Mouse (Mus musculus) ES-CJ7 (cell line): ENCODE results near the gene Gabra3.

Experiments used
- DNase-seq: peaks from one replicate; pipeline ENCODE4 v3.0.0; 2011; ENCODE audit warnings: low read depth, low spot score

The Gabra3 gene

DNA sequence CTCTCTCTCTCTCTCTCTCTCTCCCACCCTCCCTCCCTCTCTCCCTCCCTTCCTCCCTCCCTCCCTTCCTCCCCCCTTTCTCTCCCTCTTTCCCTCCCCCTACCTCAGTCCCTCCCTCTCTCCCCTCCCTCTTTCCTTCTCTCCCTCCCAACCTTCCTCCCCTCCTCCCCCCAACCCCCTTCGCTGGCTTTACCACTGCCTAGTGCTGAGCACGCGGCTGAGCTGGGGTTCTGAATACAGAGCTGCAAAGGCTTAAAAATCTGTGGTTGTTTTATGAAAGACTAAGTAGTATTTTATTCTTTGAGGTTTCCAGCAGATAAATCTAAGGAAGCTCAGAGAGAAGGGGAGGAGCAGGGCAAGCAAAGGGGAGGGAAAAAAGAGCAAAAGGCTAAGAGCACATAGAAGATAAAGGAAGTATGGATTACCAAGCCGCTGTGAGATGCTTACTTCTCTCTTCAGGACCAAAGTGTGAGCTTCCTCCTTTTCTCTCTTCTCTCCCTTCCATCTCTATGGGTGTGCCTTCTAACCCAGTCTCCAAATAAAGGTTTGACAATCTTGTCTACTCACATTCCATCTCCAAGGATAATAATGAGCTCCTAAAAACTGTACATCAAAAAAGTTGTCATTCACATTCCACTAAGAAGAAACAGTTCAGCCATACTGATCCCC is at the start of gene Gabra3:
Gene Gabra3 (minus strand): TSS at position 619 of the 669 bp plus-strand sequence.
- no peak for DNase-seq

- DNase-seq: no peak
These were observed 859 bp downstream of the Gabra3 start for GRCm38 (mm10) chrX:72655789-72656188.

- no peak for DNase-seq
These were observed 1.3 kb downstream of the Gabra3 start for GRCm38 (mm10) chrX:72655381-72655780.

DNA sequence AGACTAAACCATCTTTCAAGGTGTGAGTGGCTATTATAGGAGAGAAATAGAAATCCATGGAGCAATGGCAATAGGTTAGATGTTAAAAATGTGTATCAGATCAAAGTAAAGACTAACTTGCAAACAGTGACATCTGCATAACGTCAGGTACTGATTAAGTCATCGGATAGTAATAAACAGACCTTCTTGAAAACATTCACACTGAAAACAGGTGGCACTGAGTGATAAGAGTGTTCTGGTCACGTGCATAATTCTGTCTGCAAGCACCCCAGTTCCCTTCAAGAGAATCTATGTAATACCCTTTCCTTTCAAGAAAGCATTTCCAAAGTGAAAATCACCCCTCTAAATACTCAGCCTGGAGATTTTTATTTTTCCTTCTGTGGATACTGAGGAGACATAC is 6.0 kb downstream of the Gabra3 start:
- no peak for DNase-seq

DNA sequence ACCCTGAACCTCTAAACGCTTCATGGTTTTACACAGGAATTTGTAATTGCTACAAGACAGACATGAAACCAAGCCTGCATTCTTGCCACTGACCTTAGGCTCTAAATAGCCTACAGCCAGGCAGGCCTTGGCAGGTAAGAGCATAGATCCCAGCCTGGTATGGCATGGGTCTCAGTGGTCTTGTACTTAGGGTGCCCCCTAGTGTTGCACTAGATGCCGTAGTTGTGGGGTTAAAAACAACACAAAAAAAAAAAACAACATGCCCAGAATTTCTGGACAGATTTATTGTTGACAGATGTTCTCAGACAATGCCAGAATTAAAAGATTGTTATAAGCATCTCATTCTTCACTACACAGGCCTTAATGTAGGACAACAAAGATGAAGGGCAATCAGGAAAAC is 12.0 kb downstream of the Gabra3 start:
- peak; percentile 32 for DNase-seq

DNA sequence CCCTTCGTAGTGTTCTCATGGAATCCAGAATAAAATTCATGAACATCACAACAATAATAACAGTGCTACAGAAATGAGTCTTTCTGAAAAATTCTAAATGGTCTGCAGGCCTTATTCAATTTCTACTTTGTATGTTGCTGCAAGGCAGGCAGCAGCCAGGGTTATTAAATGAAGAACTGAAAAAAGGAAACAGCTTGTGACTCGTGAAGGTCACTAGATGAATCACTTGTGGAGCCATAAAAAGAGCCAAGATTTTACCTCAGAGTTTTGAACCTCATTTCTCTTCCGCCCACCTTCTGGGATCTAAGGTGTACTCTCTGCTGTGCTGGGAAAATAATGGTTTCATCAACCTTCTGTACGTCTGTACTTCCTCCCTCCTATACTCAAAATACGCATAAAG is 159.4 kb downstream of the Gabra3 start:
- DNase-seq: no peak

GRCm38 (mm10) chrX:72489806-72490205 is 166.8 kb downstream of the Gabra3 start:
- DNase-seq: no peak

DNA sequence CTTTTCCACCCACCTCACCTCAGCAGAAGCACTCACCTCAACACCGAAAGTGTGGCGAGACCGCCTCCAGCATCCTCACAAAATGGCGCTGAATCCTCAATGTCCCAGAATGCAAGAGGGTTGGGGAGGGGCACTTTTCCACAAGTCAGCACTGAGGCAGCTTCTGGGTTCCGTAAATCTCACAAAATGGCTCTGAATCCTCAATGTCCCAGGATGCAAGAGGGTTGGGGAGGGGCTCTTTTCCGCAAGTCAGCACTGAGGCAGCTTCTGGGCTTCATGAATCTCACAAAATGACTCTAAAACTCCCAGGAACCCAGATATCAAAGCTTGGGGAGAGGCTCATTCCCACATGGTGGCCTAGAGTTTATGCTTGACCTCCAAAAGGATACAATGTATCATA is 269.9 kb downstream of the Gabra3 start, which contains the start of gene Magea10:
Gene Magea10 (minus strand): TSS at position 101 of the 400 bp plus-strand sequence.
- no peak for DNase-seq
